In the genomic region with DNA sequence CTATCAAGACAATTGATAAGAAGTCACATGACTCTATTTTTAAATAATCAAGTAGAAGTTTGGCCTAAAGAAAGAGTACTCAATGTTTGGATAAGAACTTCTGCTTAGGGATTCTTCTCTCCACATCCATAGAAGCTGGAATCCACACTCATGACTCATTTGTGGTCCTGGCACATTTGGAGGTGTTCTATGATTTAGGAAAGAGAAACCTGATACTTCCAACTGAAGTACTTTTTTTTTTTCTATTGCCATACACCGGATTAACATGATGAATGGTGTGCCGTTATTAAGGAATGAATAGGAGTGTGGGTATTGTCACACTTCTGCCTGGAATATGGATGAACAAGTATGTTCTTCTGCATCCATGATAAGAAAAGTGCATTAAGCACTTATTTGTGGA, we compare ENCODE assay signal across 25 mouse cellular contexts.
A peak's percentile ranks its signal among the peaks of the same experiment; 100 is the strongest.
DNase-seq lines count a peak whose midpoint lies in the region; ATAC-seq and TF ChIP-seq lines count a peak whose summit lies in the region.
"Had no signal": no experiment of that assay in that cellular context is flagged by ENCODE, and none has a peak within 500 bp of the region (broad histone marks: within the 10 kb centered on the region; RNA-seq: fewer than 3 reads in every experiment).

No protein-coding gene starts in this region.

- peaks cover 7% of the 10 kb centered on the region for H3K4me1 ChIP-seq in embryonic fibroblast, embryonic 13.5 days (ENCODE audit: control insufficient read depth, insufficient read depth, low read length)
- H3K4me1 ChIP-seq in limb, embryonic 10.5 days, result no peaks in the 10 kb centered on the region
- no peaks in the 10 kb centered on the region for H3K4me1 ChIP-seq in midbrain, embryonic 15.5 days
- H3K4me1 ChIP-seq in hindbrain, embryonic 14.5 days (replicated peaks; ENCODE audit: control insufficient read depth, insufficient read depth, low read length), result no peaks in the 10 kb centered on the region
- H3K4me1 ChIP-seq: embryonic facial prominence, embryonic 13.5 days; embryonic facial prominence, embryonic 15.5 days; forebrain, embryonic 10.5 days; forebrain, embryonic 12.5 days had no signal

- H3ac ChIP-seq in C2C12 (ENCODE audit: control insufficient read depth, insufficient read length, low read depth), result no peak overlapping the region

- ATAC-seq in midbrain, embryonic 15.5 days (replicated peaks), result no peak
- no peak for ATAC-seq in erythroid progenitor cell, adult 5-6 weeks (replicated peaks; ENCODE audit: low FRiP score, poor library complexity, severe bottlenecking)
- ATAC-seq in hindbrain, embryonic 14.5 days (ENCODE audit: low FRiP score), result no peak
- ATAC-seq: forebrain, embryonic 14.5 days; forebrain, embryonic 16.5 days had no signal

- no peaks in the 10 kb centered on the region for H3K79me3 ChIP-seq in C2C12 (ENCODE audit: low read depth)

- no peak for TF ChIP-seq POLR2A in embryonic fibroblast, embryonic 13.5 days (IDR thresholded peaks at IDR 0.05; ENCODE audit: low read depth, low read length)

- H3K4me3 ChIP-seq in C2C12 (ENCODE audit: insufficient read depth, poor library complexity, severe bottlenecking), result no peak overlapping the region
- no peak overlapping the region for H3K4me3 ChIP-seq in embryonic fibroblast, embryonic 13.5 days (ENCODE audit: insufficient read depth, low read length)
- no peak overlapping the region for H3K4me3 ChIP-seq in limb, embryonic 10.5 days
- no peak overlapping the region for H3K4me3 ChIP-seq in midbrain, embryonic 15.5 days
- H3K4me3 ChIP-seq in hindbrain, embryonic 14.5 days (replicated peaks; ENCODE audit: low read length), result no peak overlapping the region
- H3K4me3 ChIP-seq: embryonic facial prominence, embryonic 13.5 days; embryonic facial prominence, embryonic 15.5 days; forebrain, embryonic 10.5 days; forebrain, embryonic 12.5 days had no signal

- no peak for TF ChIP-seq CTCF in C2C12 (IDR thresholded peaks at IDR 0.05; ENCODE audit: control insufficient read depth, insufficient read depth, insufficient read length)
- TF ChIP-seq CTCF in embryonic fibroblast, embryonic 13.5 days (IDR thresholded peaks at IDR 0.05; ENCODE audit: borderline replicate concordance, insufficient read depth, low read length), result no peak

- DNase-seq in 3134 (ENCODE audit: extremely low read depth, insufficient read length, low spot score) (peak; percentile 58), NIH3T3 (ENCODE audit: low read depth) (peak; percentile 75)
- no peak for DNase-seq in limb, embryonic 10.5 days (ENCODE audit: low spot score)
- DNase-seq in hindbrain, embryonic 14.5 days (ENCODE audit: low spot score), result no peak
- DNase-seq: adrenal gland, adult 2 months; adrenal gland, postnatal 10 days; adrenal gland, postnatal 25 days; B cell, adult 2 months; cerebellum, adult 11 months; cerebellum, adult 18-20 months; cerebellum, adult 8-10 months; cerebellum, adult 9-11 months; cerebellum, postnatal 14 days; cerebellum, postnatal 36 days; embryo, embryonic 11 days had no signal

- no peak overlapping the region for H3K4me2 ChIP-seq in midbrain, embryonic 15.5 days
- H3K4me2 ChIP-seq in hindbrain, embryonic 14.5 days (replicated peaks), result no peak overlapping the region
- H3K4me2 ChIP-seq: embryonic facial prominence, embryonic 13.5 days; embryonic facial prominence, embryonic 15.5 days; forebrain, embryonic 12.5 days had no signal

- H3K27ac ChIP-seq in embryonic fibroblast, embryonic 13.5 days (ENCODE audit: insufficient read depth, low read length), result peak overlapping the region; percentile 91
- no peak overlapping the region for H3K27ac ChIP-seq in limb, embryonic 10.5 days
- H3K27ac ChIP-seq in midbrain, embryonic 15.5 days, result no peak overlapping the region
- no peak overlapping the region for H3K27ac ChIP-seq in hindbrain, embryonic 14.5 days
- H3K27ac ChIP-seq: embryonic facial prominence, embryonic 13.5 days; embryonic facial prominence, embryonic 15.5 days; forebrain, embryonic 10.5 days; forebrain, embryonic 12.5 days had no signal

- no peaks in the 10 kb centered on the region for H3K79me2 ChIP-seq in C2C12 (ENCODE audit: control insufficient read depth, insufficient read depth)

- 88% methylated on average over 2 of the region's 2 CpGs for WGBS in limb, embryonic 10.5 days
- 90% methylated on average over 2 of the region's 2 CpGs for WGBS in midbrain, embryonic 15.5 days
- WGBS in hindbrain, embryonic 14.5 days, result 81% methylated on average over 2 of the region's 2 CpGs

- no peaks in the 10 kb centered on the region for H3K9me3 ChIP-seq in limb, embryonic 10.5 days (replicated peaks)
- no peaks in the 10 kb centered on the region for H3K9me3 ChIP-seq in midbrain, embryonic 15.5 days
- H3K9me3 ChIP-seq in hindbrain, embryonic 14.5 days (ENCODE audit: control insufficient read depth, low read length), result no peaks in the 10 kb centered on the region
- H3K9me3 ChIP-seq: embryonic facial prominence, embryonic 13.5 days; embryonic facial prominence, embryonic 15.5 days; forebrain, embryonic 10.5 days; forebrain, embryonic 12.5 days had no signal

- no peaks in the 10 kb centered on the region for H3K36me3 ChIP-seq in C2C12 (ENCODE audit: control insufficient read depth, insufficient read depth)
- H3K36me3 ChIP-seq in limb, embryonic 10.5 days, result no peaks in the 10 kb centered on the region
- H3K36me3 ChIP-seq in midbrain, embryonic 15.5 days (replicated peaks), result no peaks in the 10 kb centered on the region
- no peaks in the 10 kb centered on the region for H3K36me3 ChIP-seq in hindbrain, embryonic 14.5 days (replicated peaks; ENCODE audit: control insufficient read depth, insufficient read depth)
- H3K36me3 ChIP-seq: embryonic facial prominence, embryonic 13.5 days; embryonic facial prominence, embryonic 15.5 days; forebrain, embryonic 10.5 days; forebrain, embryonic 12.5 days had no signal

- no peak overlapping the region for H3K9ac ChIP-seq in midbrain, embryonic 15.5 days
- H3K9ac ChIP-seq in hindbrain, embryonic 14.5 days, result no peak overlapping the region
- H3K9ac ChIP-seq: embryonic facial prominence, embryonic 13.5 days; embryonic facial prominence, embryonic 15.5 days; forebrain, embryonic 12.5 days had no signal

- H3K27me3 ChIP-seq in C2C12 (ENCODE audit: control insufficient read depth, insufficient read depth, insufficient read length), result no peaks in the 10 kb centered on the region
- H3K27me3 ChIP-seq in limb, embryonic 10.5 days (ENCODE audit: low read depth, poor library complexity, severe bottlenecking), result no peaks in the 10 kb centered on the region
- no peaks in the 10 kb centered on the region for H3K27me3 ChIP-seq in midbrain, embryonic 15.5 days (replicated peaks)
- H3K27me3 ChIP-seq in hindbrain, embryonic 14.5 days (ENCODE audit: control insufficient read depth, insufficient read depth, low read length), result no peaks in the 10 kb centered on the region
- H3K27me3 ChIP-seq: embryonic facial prominence, embryonic 13.5 days; embryonic facial prominence, embryonic 15.5 days; forebrain, embryonic 12.5 days had no signal

TF ChIP-seq in C2C12, 6 proteins besides CTCF, POLR2A, EP300 and RAD21:
- TF ChIP-seq MYOG (IDR thresholded peaks at IDR 0.05; ENCODE audit: control insufficient read depth, extremely low read depth, insufficient read length), result no peak
- no peak for TF ChIP-seq MYOD1 (IDR thresholded peaks at IDR 0.05; ENCODE audit: control insufficient read depth, insufficient read length, low read depth)
- TF ChIP-seq MAX (IDR thresholded peaks at IDR 0.05), result no peak
- TF ChIP-seq FOSL1 (IDR thresholded peaks at IDR 0.05; ENCODE audit: insufficient read depth, low read length, poor library complexity, severe bottlenecking), result peak; percentile 89
- peak; percentile 74 for TF ChIP-seq USF1 (IDR thresholded peaks at IDR 0.05; ENCODE audit: low read depth)
- no peak for TF ChIP-seq CEBPB (IDR thresholded peaks at IDR 0.05; ENCODE audit: low read depth)

Comparison
In these comparisons a context has a peak if more than half of its experiments do, and no peak if none do; other contexts are left out.
1. DNase-seq: peak in 3134 (single experiment) and NIH3T3 (single experiment); none in limb, embryonic 10.5 days (single experiment) and hindbrain, embryonic 14.5 days (single experiment).